Mouse (Mus musculus) ovary, adult 18-20 months (tissue): ENCODE measurements around the gene Proser3.

Experiments
- DNase-seq: peaks from one replicate; pipeline ENCODE4 v3.0.0; 2022; ENCODE audit warnings: low spot score, mixed read lengths

Proser3 gene

DNA sequence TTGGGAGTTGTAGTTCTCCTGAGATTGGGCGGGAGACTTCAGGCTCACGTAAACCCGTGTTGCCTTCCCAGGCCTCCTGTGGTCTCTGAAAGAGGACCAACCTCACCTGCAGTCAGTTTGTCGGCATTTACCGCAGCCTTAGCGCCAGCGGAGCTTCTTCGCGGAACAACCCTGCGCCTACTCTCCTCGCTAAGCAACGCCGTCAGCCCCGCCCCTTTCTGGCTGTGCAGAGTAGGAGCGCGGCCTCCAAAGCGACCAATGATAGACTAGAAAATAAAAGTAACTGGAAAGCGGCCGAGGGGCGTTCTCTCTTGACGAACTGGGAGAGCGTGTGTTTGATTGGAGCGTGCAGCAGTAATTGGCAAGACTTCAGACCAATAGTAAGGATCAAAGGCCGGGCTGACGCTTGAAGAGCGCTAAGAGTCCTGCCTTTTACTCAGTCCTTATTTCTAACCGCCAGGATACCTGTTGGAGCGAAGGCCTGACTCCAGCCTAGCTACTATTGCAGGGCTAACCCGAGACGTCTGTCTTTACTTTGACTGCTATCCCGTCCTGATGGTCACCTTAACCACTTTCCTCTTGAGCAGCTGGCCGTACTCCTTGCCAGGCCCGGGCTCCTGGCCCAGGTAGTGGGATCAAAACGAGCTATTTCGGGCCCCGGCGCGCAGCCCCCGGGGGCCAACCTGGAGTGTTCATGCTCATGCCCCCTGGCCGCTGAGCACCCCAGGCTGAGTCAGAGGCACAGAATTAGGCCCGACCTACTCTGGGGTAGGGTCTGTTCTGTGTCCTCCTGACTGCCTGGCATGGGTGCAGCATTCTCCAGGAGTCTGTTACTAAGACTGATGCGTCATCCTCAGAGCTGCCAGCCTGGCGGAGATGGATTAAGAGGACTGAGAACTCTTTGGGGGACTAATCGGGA is at the start of gene Proser3, which contains the start of gene Hspb6:
Gene Proser3 (minus strand): TSS at position 198 of the 919 bp plus-strand sequence.
Gene Hspb6 (plus strand): TSS at position 77 of the 919 bp plus-strand sequence.
- peak; percentile 96 for DNase-seq

DNA sequence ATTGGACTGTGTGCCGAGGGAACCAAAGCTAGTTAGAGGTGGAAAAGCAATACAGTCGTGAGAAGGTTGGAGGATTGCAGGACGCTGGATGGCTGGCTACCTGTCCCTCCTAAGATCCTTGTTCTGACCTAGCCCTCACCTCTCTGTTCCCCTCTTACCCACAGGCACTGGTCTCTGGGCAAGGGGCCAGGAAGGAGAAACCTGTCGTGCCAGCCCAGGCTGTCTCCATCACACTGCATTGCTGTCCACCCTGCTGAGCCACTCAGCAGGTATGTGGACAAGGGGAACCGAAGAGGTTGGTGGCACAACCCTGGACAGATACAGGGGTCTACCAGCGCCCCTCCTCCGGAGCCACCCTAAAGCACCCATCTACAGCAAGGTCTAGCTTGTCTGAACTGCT is 48.6 kb upstream of the Proser3 start:
- DNase-seq, result no peak

- peak; percentile 85 for DNase-seq
These were observed 47.8 kb upstream of the Proser3 start for GRCm38 (mm10) chr7:30599933-30600353.

DNA sequence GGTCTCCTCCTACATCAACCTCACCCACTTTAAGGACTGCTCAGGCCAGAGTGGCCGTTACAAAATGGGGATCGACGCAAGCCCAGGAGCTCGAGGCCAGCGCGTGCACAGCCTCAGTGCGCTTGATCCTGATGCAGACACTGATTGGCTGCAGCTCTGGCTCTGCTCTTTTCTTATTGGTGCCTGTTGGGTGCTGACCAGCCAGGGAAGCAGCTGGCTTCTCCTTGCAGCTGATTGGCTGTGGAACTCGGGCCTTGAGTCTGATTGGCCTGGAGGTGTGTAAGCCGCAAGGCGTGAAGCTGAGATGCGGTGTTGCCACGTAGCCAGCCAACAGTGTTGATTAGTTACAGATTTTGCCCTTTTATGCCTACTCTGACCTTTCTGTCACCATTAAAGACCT is 46.7 kb upstream of the Proser3 start, which contains the start of gene Zbtb32:
Gene Zbtb32 (minus strand): TSS at position 124 of the 400 bp plus-strand sequence.
- DNase-seq, result no peak

GRCm38 (mm10) chr7:30596811-30597210 is 44.7 kb upstream of the Proser3 start:
- no peak for DNase-seq

- DNase-seq, result no peak
These were observed 44.0 kb upstream of the Proser3 start for GRCm38 (mm10) chr7:30596093-30596492.

- DNase-seq, result no peak
These were observed 42.5 kb upstream of the Proser3 start for GRCm38 (mm10) chr7:30594510-30595024.

DNA sequence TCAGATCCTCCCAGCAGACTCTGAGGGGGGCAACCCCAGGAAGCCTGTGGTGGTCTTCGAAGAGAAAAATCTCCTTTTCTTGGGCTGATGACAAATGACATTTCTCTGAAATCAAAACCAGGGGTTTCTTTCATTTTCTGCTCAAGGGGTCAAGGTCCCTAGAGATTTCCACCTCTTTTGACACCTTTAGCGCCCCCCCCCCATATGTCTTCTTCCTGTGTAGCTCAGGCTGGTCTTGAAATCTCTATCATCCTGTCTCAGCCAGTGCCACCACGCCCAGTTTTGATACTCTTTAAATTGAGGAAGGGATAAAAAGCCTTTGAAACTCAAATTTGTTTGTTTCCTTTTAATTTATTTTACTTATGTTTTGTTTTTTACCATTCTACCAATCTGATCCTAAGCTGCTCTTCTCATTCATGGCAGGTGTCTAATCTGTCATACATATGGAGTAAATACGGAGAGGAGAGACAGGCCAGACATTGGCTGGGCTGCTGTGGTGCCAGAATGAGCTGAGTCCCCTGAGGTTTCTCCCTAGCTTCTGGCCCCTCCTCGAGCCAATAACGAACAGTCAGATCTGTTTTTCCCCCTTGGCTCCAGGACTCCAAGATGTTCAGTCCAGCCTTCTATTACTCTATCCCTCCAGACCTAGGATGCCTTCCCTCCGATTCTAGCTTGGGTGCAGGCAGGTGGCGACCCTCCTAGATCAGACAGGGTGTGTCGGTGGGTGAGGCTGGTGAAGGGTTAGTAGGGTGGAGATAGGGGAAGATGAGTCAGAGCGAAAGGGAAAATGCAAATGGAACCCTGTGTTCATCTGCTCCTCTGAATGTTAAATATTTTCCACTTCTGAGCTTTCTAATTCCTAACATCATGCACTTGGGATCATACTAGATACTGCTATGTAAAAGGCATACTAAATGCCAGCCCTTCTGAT is 41.7 kb upstream of the Proser3 start:
- no peak for DNase-seq

DNA sequence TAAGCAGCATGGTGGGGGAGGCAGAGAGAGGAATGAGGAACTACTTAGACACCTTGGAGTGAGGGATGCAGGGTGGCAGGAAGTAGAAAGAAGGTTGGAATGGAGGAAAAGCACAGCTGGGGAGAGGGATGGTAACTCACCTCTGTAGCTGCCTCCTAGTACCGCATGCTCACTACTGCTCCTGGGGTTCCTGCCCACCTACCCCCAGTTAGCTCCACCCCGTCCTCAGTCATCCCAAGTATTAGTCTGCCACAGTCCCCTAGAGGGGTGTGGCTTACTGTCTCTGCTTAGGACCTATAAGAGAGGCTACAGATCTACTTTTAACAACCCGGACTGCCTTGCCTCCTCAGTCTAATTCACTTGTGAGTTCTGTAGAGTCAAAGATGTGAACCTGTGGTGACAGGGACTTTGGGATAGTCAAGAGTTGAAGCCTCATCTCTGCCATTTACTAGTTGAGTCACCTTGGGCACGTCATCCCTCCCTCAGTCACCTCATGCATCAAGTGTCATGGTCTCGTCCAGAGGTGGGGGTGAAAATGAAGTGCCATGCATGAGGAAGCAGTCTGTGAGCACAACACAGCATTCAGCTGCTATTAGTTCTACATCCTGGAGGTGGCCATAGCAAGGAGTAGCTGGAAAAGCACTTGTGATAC is 40.8 kb upstream of the Proser3 start:
- DNase-seq, result no peak

- no peak for DNase-seq
These were observed 39.5 kb upstream of the Proser3 start for GRCm38 (mm10) chr7:30591605-30591951.

GRCm38 (mm10) chr7:30590927-30591604 is 39.0 kb upstream of the Proser3 start:
- DNase-seq, result no peak

GRCm38 (mm10) chr7:30589435-30590301 is 37.6 kb upstream of the Proser3 start:
- peak; percentile 54 for DNase-seq

- peak; percentile 99 for DNase-seq
These were observed 36.8 kb upstream of the Proser3 start, which contains the start of gene Kmt2b for GRCm38 (mm10) chr7:30588676-30589434. TSS of gene Kmt2b (minus strand) at chr7:30588726.

GRCm38 (mm10) chr7:30587842-30588667 is 36.0 kb upstream of the Proser3 start:
- no peak for DNase-seq

DNA sequence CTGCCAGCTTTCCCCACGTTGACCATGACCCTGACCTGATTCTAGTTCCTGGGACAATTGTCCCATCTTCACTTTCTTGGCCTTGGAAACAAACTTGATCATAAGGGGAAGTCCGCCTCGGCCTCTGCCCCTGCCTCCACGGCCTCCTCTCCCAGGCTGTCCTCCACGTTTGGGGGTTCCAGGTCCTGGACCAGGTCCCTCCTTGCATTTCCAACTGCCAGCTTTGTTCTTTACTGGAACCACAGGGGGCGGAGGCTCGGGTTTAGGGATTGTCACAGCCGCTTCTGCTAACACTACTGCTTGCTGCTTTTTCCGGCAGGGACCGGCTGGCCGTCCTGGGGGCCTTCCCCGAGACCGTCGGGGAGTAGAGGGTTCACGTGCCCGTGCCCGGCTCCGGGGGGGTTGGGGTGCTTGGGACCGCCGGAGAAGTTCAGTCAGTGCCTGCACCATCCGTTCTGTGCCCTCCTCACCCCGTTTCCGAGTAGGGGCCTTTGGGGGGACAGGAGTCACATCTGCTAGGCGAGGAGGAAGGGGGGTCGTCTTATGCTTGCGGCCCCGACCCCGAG is 34.4 kb upstream of the Proser3 start:
- DNase-seq, result no peak

- DNase-seq, result no peak
These were observed 33.1 kb upstream of the Proser3 start for GRCm38 (mm10) chr7:30585170-30585569.

DNA sequence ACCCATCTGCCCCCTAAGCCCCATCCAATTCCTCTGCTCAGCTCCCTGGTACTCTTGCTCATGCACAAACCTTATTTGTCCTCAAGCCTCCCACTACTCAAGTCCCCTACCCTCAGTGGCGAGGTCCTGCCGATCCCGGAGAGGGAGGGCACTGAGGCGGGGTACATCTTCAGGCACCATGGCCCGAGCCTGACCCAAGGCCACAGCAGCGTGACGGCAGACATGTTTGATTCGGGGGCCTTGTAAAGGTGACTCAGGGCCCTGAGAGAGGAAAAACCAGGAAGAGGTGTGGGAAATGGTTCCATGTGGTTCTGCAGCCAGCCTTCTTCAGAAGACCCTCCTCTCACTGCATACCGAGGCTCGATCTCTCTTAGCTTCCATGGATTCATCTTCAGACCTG is 32.2 kb upstream of the Proser3 start:
- DNase-seq, result no peak

GRCm38 (mm10) chr7:30581547-30581946 is 29.4 kb upstream of the Proser3 start:
- DNase-seq, result no peak
